8 mouse cellular contexts compared by ENCODE assay signal in genomic region chr9:78022187-78022945, GRCm38 (mm10). TPM values are rescaled to one million over a fixed set of nuclear protein-coding genes. Genes with fewer than 3 reads are reported as not detected.
DNase-seq lines count a peak whose midpoint lies in the region; ATAC-seq and TF ChIP-seq lines count a peak whose summit lies in the region.

No protein-coding gene starts in this region.

- no peaks in the 10 kb centered on the region for H3K27me3 ChIP-seq in cerebellum, adult 2 months (ENCODE audit: control insufficient read depth, insufficient read depth, low read length)
- no peaks in the 10 kb centered on the region for H3K27me3 ChIP-seq in forebrain, embryonic 16.5 days (replicated peaks; ENCODE audit: control insufficient read depth, insufficient read depth, low read length)
- H3K27me3 ChIP-seq in limb, embryonic 10.5 days (ENCODE audit: low read depth, poor library complexity, severe bottlenecking) = no peaks in the 10 kb centered on the region

- H3K36me3 ChIP-seq in forebrain, embryonic 16.5 days (ENCODE audit: control insufficient read depth, insufficient read depth) = no peaks in the 10 kb centered on the region
- no peaks in the 10 kb centered on the region for H3K36me3 ChIP-seq in limb, embryonic 10.5 days

- TF ChIP-seq CTCF in cerebellum, adult 2 months (IDR thresholded peaks at IDR 0.05; ENCODE audit: borderline replicate concordance, insufficient read depth, low read depth, low read length) = no peak
- no peak for TF ChIP-seq CTCF in embryonic fibroblast, embryonic 13.5 days (IDR thresholded peaks at IDR 0.05; ENCODE audit: borderline replicate concordance, insufficient read depth, low read length)

- no peak for ATAC-seq in forebrain, embryonic 16.5 days

- no peak overlapping the region for H3K4me2 ChIP-seq in forebrain, embryonic 16.5 days (ENCODE audit: low read length)

- H3K9me3 ChIP-seq in forebrain, embryonic 16.5 days (ENCODE audit: control insufficient read depth, low read length) = no peaks in the 10 kb centered on the region
- no peaks in the 10 kb centered on the region for H3K9me3 ChIP-seq in limb, embryonic 10.5 days (replicated peaks)

- DNase-seq in cerebellum, adult 2 months = peak; percentile 40 to 61
- no peak for DNase-seq in cerebellum, adult 8-10 months
- peak; percentile 86 for DNase-seq in 3T3-L1 (ENCODE audit: low read depth, low spot score)
- DNase-seq in kidney, postnatal 14 days = peak; percentile 43
- peak; percentile 21 for DNase-seq in skeletal muscle tissue, adult 2 months (ENCODE audit: low read depth, low spot score)
- no peak for DNase-seq in limb, embryonic 10.5 days (ENCODE audit: low spot score)

- no peak overlapping the region for H3K27ac ChIP-seq in cerebellum, adult 2 months (ENCODE audit: insufficient read depth, low read length)
- H3K27ac ChIP-seq in embryonic fibroblast, embryonic 13.5 days (ENCODE audit: insufficient read depth, low read length) = peak overlapping the region; percentile 54
- no peak overlapping the region for H3K27ac ChIP-seq in forebrain, embryonic 16.5 days (ENCODE audit: low read length)
- no peak overlapping the region for H3K27ac ChIP-seq in limb, embryonic 10.5 days

- 50% methylated on average over 8 of the region's 8 CpGs for WGBS in cerebellum, adult 2 months
- WGBS in forebrain, embryonic 16.5 days = 83% methylated on average over 8 of the region's 8 CpGs
- 81% methylated on average over 8 of the region's 8 CpGs for WGBS in limb, embryonic 10.5 days

- no peak overlapping the region for H3K9ac ChIP-seq in forebrain, embryonic 16.5 days (replicated peaks; ENCODE audit: low read depth, low read length)

- no peak for TF ChIP-seq POLR2A in cerebellum, adult 2 months (IDR thresholded peaks at IDR 0.05; ENCODE audit: borderline replicate concordance, insufficient read depth, low read length)
- 0 out of 2 replicates have a peak, but pooled peaks have one; percentile 23 for TF ChIP-seq POLR2A in embryonic fibroblast, embryonic 13.5 days (IDR thresholded peaks at IDR 0.05; ENCODE audit: low read depth, low read length)

- H3K4me1 ChIP-seq in cerebellum, adult 2 months (ENCODE audit: control insufficient read depth, insufficient read depth, low read length) = 0 out of 2 replicates have a peak, but pooled peaks cover 4% of the 10 kb centered on the region
- peaks cover 10% of the 10 kb centered on the region for H3K4me1 ChIP-seq in embryonic fibroblast, embryonic 13.5 days (ENCODE audit: control insufficient read depth, insufficient read depth, low read length)
- no peaks in the 10 kb centered on the region for H3K4me1 ChIP-seq in forebrain, embryonic 16.5 days (replicated peaks; ENCODE audit: control insufficient read depth, insufficient read depth, low read length)
- H3K4me1 ChIP-seq in limb, embryonic 10.5 days = peaks cover 10% of the 10 kb centered on the region

- no peak overlapping the region for H3K4me3 ChIP-seq in cerebellum, adult 2 months (replicated peaks; ENCODE audit: insufficient read depth, low read depth, low read length)
- no peak overlapping the region for H3K4me3 ChIP-seq in embryonic fibroblast, embryonic 13.5 days (ENCODE audit: insufficient read depth, low read length)
- no peak overlapping the region for H3K4me3 ChIP-seq in forebrain, embryonic 16.5 days (replicated peaks; ENCODE audit: low read length)
- no peak overlapping the region for H3K4me3 ChIP-seq in limb, embryonic 10.5 days

RNA-seq across cellular contexts. Expression of gene Gcm1, which starts 29.4 kb away (rescaled TPM):
- polyA plus RNA-seq in cerebellum, adult 2 months (2012; rRNA removed) = not detected in 2 replicates
- not detected in 2 replicates for polyA plus RNA-seq in embryonic fibroblast, embryonic 13.5 days (2011; ENCODE audit: insufficient read length, low read depth, missing spikeins)
- polyA plus RNA-seq in forebrain, embryonic 16.5 days (2015; fragmentation: Nextera tagmentation; extraction: Ambion mirVana) = not detected in 2 replicates
- not detected in 2 replicates for polyA plus RNA-seq in limb, embryonic 10.5 days (2016; fragmentation: Nextera tagmentation; extraction: Ambion mirVana)

Comparison
In these comparisons a context has a peak if more than half of its experiments do, and no peak if none do; other contexts are left out.
1. DNase-seq: peak in cerebellum, adult 2 months (2 of 2), 3T3-L1 (single experiment), kidney, postnatal 14 days (single experiment) and skeletal muscle tissue, adult 2 months (single experiment); none in cerebellum, adult 8-10 months (single experiment) and limb, embryonic 10.5 days (single experiment).